Mouse (Mus musculus): Measurements from ENCODE around the gene Fmnl2. TPM values are rescaled to one million over a fixed set of nuclear protein-coding genes. Genes with fewer than 3 reads are reported as not detected.

The Fmnl2 gene
- polyA plus RNA-seq, 1 experiment = not detected

GRCm38 (mm10) chr2:52874721-52875120 lies 17.1 kb downstream of the Fmnl2 start:
- Histone ChIP-seq H3K4me3 (ENCODE audit: insufficient read depth, low read depth, low read length) (no peak overlapping the region), H3K27ac (ENCODE audit: insufficient read depth, low read depth, low read length) (no peak overlapping the region), H3K4me1 (ENCODE audit: control insufficient read depth, insufficient read depth, low read length) (no peaks in the 10 kb centered on the region)
- TF ChIP-seq POLR2A (IDR thresholded peaks at IDR 0.05; ENCODE audit: insufficient read depth, low read depth, low read length) (no peak), CTCF (IDR thresholded peaks at IDR 0.05; ENCODE audit: insufficient read depth, low read depth, low read length) (no peak)

- TF ChIP-seq POLR2A (IDR thresholded peaks at IDR 0.05; ENCODE audit: insufficient read depth, low read depth, low read length) (no peak), CTCF (IDR thresholded peaks at IDR 0.05; ENCODE audit: insufficient read depth, low read depth, low read length) (no peak)
- H3K27ac ChIP-seq (ENCODE audit: insufficient read depth, low read depth, low read length) = no peak overlapping the region
- no peaks in the 10 kb centered on the region for H3K4me1 ChIP-seq (ENCODE audit: control insufficient read depth, insufficient read depth, low read length)
- H3K4me3 ChIP-seq (ENCODE audit: insufficient read depth, low read depth, low read length) = no peak overlapping the region
- WGBS = 89% methylated on average over 9 of the region's 9 CpGs
Observed at GRCm38 (mm10) chr2:52875801-52876200, 18.1 kb downstream of the Fmnl2 start.

GRCm38 (mm10) chr2:52883401-52883800 lies 25.7 kb downstream of the Fmnl2 start:
- H3K4me1 ChIP-seq (ENCODE audit: control insufficient read depth, insufficient read depth, low read length) = no peaks in the 10 kb centered on the region
- TF ChIP-seq POLR2A (IDR thresholded peaks at IDR 0.05; ENCODE audit: insufficient read depth, low read depth, low read length) = no peak
- TF ChIP-seq CTCF (IDR thresholded peaks at IDR 0.05; ENCODE audit: insufficient read depth, low read depth, low read length) = no peak
- H3K27ac ChIP-seq (ENCODE audit: insufficient read depth, low read depth, low read length) = no peak overlapping the region
- 93% methylated on average over 2 of the region's 2 CpGs for WGBS
- no peak overlapping the region for H3K4me3 ChIP-seq (ENCODE audit: insufficient read depth, low read depth, low read length)

- H3K4me1 ChIP-seq (ENCODE audit: control insufficient read depth, insufficient read depth, low read length) = no peaks in the 10 kb centered on the region
- no peak for TF ChIP-seq CTCF (IDR thresholded peaks at IDR 0.05; ENCODE audit: insufficient read depth, low read depth, low read length)
- no peak for TF ChIP-seq POLR2A (IDR thresholded peaks at IDR 0.05; ENCODE audit: insufficient read depth, low read depth, low read length)
- no peak overlapping the region for H3K27ac ChIP-seq (ENCODE audit: insufficient read depth, low read depth, low read length)
- 72% methylated on average over 4 of the region's 4 CpGs for WGBS
- no peak overlapping the region for H3K4me3 ChIP-seq (ENCODE audit: insufficient read depth, low read depth, low read length)
Observed at GRCm38 (mm10) chr2:52884082-52884481, 26.4 kb downstream of the Fmnl2 start.

GRCm38 (mm10) chr2:52885071-52885470 lies 27.4 kb downstream of the Fmnl2 start:
- Histone ChIP-seq H3K4me3 (ENCODE audit: insufficient read depth, low read depth, low read length) (no peak overlapping the region), H3K27ac (ENCODE audit: insufficient read depth, low read depth, low read length) (no peak overlapping the region), H3K4me1 (ENCODE audit: control insufficient read depth, insufficient read depth, low read length) (no peaks in the 10 kb centered on the region)
- 89% methylated on average over 3 of the region's 3 CpGs for whole genome bisulfite sequencing
- TF ChIP-seq POLR2A (IDR thresholded peaks at IDR 0.05; ENCODE audit: insufficient read depth, low read depth, low read length) (no peak), CTCF (IDR thresholded peaks at IDR 0.05; ENCODE audit: insufficient read depth, low read depth, low read length) (no peak)

- H3K27ac ChIP-seq (ENCODE audit: insufficient read depth, low read depth, low read length) = no peak overlapping the region
- no peaks in the 10 kb centered on the region for H3K4me1 ChIP-seq (ENCODE audit: control insufficient read depth, insufficient read depth, low read length)
- WGBS = 32% methylated on average over 2 of the region's 2 CpGs
- no peak overlapping the region for H3K4me3 ChIP-seq (ENCODE audit: insufficient read depth, low read depth, low read length)
- TF ChIP-seq POLR2A (IDR thresholded peaks at IDR 0.05; ENCODE audit: insufficient read depth, low read depth, low read length) = no peak
- TF ChIP-seq CTCF (IDR thresholded peaks at IDR 0.05; ENCODE audit: insufficient read depth, low read depth, low read length) = no peak
Observed at GRCm38 (mm10) chr2:52887281-52887680, 29.6 kb downstream of the Fmnl2 start.

- Histone ChIP-seq H3K4me3 (ENCODE audit: insufficient read depth, low read depth, low read length) (no peak overlapping the region), H3K4me1 (ENCODE audit: control insufficient read depth, insufficient read depth, low read length) (peaks cover 3% of the 10 kb centered on the region; the same call in 1 of the 2 replicates), H3K27ac (ENCODE audit: insufficient read depth, low read depth, low read length) (no peak overlapping the region)
- TF ChIP-seq POLR2A (IDR thresholded peaks at IDR 0.05; ENCODE audit: insufficient read depth, low read depth, low read length) = no peak
- no peak for TF ChIP-seq CTCF (IDR thresholded peaks at IDR 0.05; ENCODE audit: insufficient read depth, low read depth, low read length)
- WGBS = 81% methylated on average over 8 of the region's 8 CpGs
Observed at GRCm38 (mm10) chr2:52891115-52891514, 33.5 kb downstream of the Fmnl2 start.

- TF ChIP-seq CTCF (IDR thresholded peaks at IDR 0.05; ENCODE audit: insufficient read depth, low read depth, low read length) (no peak), POLR2A (IDR thresholded peaks at IDR 0.05; ENCODE audit: insufficient read depth, low read depth, low read length) (no peak)
- Histone ChIP-seq H3K27ac (ENCODE audit: insufficient read depth, low read depth, low read length) (no peak overlapping the region), H3K4me1 (ENCODE audit: control insufficient read depth, insufficient read depth, low read length) (peaks cover 3% of the 10 kb centered on the region; the same call in 1 of the 2 replicates), H3K4me3 (ENCODE audit: insufficient read depth, low read depth, low read length) (no peak overlapping the region)
- 97% methylated on average over 2 of the region's 2 CpGs for WGBS
Observed at GRCm38 (mm10) chr2:52891744-52892143, 34.1 kb downstream of the Fmnl2 start.

GRCm38 (mm10) chr2:52894983-52895621 lies 37.4 kb downstream of the Fmnl2 start:
- TF ChIP-seq POLR2A (IDR thresholded peaks at IDR 0.05; ENCODE audit: insufficient read depth, low read depth, low read length) = no peak
- no peak for TF ChIP-seq CTCF (IDR thresholded peaks at IDR 0.05; ENCODE audit: insufficient read depth, low read depth, low read length)
- Histone ChIP-seq H3K4me3 (ENCODE audit: insufficient read depth, low read depth, low read length) (no peak overlapping the region), H3K4me1 (ENCODE audit: control insufficient read depth, insufficient read depth, low read length) (peaks cover 3% of the 10 kb centered on the region; the same call in 1 of the 2 replicates), H3K27ac (ENCODE audit: insufficient read depth, low read depth, low read length) (no peak overlapping the region)
- 65% methylated on average over 6 of the region's 6 CpGs for WGBS
